Mouse (Mus musculus) liver, embryonic 16.5 days (tissue): ENCODE data around the gene Tgif2. TPM values are rescaled to one million over a fixed set of nuclear protein-coding genes. Genes with fewer than 3 reads are reported as not detected.
"Not testable (repeated sequence)": the region's sequence is repeated elsewhere in the genome, so short reads cannot be mapped to it uniquely, and the experiment has no call there.

Source experiments
- ATAC-seq: fragments of 200-750 bp; cut with Nextera tagmentation; 2 replicates; pipeline ENCODE4 v1.8.0; 2017; ENCODE audit warnings: low read depth, mild to moderate bottlenecking, moderate number of reproducible peaks, moderate library complexity
- H3K27ac ChIP-seq: fragments of 300-500 bp; sonication (generic); 2 replicates; pipeline ENCODE4 v1.5.1; 2014; ENCODE audit warnings: mild to moderate bottlenecking, low read length
- H3K27me3 ChIP-seq: fragments of 300-500 bp; sonication (generic); 2 replicates; pipeline ENCODE4 v1.6.1; 2014; ENCODE audit warnings: low read depth, low read length, mixed read lengths; ENCODE audit not compliant: control insufficient read depth, insufficient read depth
- H3K36me3 ChIP-seq: fragments of 300-500 bp; sonication (generic); 2 replicates; pipeline ENCODE4 v1.6.1; 2014; ENCODE audit warnings: mild to moderate bottlenecking; ENCODE audit not compliant: control insufficient read depth, insufficient read depth
- H3K4me1 ChIP-seq: fragments of 300-500 bp; sonication (generic); 2 replicates; pipeline ENCODE4 v1.6.1; 2014; ENCODE audit warnings: low read depth, low read length, mixed read lengths; ENCODE audit not compliant: control insufficient read depth
- H3K4me2 ChIP-seq: fragments of 300-500 bp; sonication (generic); 2 replicates; pipeline ENCODE4 v1.6.1; 2014; ENCODE audit warnings: low read depth, low read length, mixed read lengths
- H3K4me3 ChIP-seq: fragments of 300-500 bp; sonication (generic); 2 replicates; pipeline ENCODE4 v1.5.1; 2014; ENCODE audit warnings: low read depth, mild to moderate bottlenecking, low read length
- H3K9ac ChIP-seq: fragments of 300-500 bp; sonication (generic); 2 replicates; pipeline ENCODE4 v1.6.1; 2014; ENCODE audit warnings: low read depth, low read length
- H3K9me3 ChIP-seq: fragments of 300-500 bp; sonication (generic); replicated peaks from 2 replicates; pipeline ENCODE4 v1.6.1; 2016; ENCODE audit warnings: low read length; ENCODE audit not compliant: control insufficient read depth
- WGBS: fragments of 180-500 bp; shearing (Covaris S2); extraction: QIAGEN DNeasy Blood & Tissue Kit; methylation state at CpG from one replicate; pipeline ENCODE4 v1.1.7; 2014; ENCODE audit not compliant: insufficient replicate concordance; 5-methylcytosine and 5-hydroxymethylcytosine counted together
- polyA plus RNA-seq: library from polyadenylated mRNA; unstranded; fragments of >200 nt; fragmentation: Nextera tagmentation; extraction: Ambion mirVana; gene quantifications from 2 replicates; pipeline ENCODE4 v1.2.1, GENCODE M21; 2015

Gene Tgif2
- polyA plus RNA-seq = 5.1 and 5.4 TPM in 2 replicates

DNA sequence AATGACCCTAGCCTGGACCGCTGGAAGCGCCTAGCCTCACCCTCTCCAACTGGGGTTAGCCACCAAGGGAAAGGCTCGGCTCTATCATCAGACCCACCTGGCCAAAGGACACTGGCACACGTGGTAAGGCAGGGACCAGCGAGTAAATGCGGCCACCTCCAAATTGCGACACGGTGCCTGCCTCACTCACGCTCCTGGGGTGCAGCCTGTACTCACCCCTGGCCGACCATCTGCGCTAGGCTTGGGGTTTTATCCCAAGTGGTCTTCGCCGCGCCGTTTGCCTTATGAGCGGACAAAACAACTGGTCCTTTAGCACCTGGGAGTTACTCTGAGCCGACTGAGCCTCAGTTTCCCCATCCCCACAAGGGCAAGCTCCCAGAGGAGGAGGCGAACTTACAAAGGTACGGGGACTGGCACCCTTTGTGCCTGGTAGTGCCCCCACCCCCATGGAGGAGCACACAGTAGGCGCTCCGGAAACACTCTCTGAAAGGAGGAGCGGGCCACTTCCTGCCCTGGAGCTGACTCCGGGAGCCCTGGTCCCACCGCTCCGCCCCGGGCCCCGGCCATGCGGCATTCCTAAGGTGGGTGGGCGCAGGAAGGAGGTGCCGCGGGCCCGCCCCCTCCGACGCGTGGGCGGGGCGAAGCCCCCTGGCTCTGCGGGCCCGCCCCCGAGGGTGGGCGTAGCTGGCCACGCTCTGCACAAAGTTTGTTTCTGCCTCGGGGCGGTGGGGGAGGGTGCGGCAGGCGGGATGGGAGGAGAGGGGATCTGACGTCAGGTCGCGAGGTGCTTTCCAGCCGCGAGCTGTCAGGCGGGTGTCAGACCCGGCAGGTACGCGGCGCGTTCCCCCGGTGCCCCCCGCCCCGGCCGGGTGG, at the start of gene Tgif2:
Gene Tgif2, plus strand, starts transcription at position 689 of the 873 bp plus-strand sequence.
- peak within 1 kb of the TSS; percentile 70 for H3K9ac ChIP-seq
- peak within 1 kb of the TSS; percentile 67 for H3K27ac ChIP-seq
- WGBS = 3% methylated on average over 61 of the region's 61 CpGs
- H3K27me3 ChIP-seq = no peaks in the 10 kb centered on the region
- no peaks in the 10 kb centered on the region for H3K9me3 ChIP-seq
- H3K36me3 ChIP-seq = no peaks in the 10 kb centered on the region
- peak within 1 kb of the TSS; percentile 92 for H3K4me2 ChIP-seq
- ATAC-seq = peak; percentile 80
- peaks cover 33% of the 10 kb centered on the region for H3K4me1 ChIP-seq
- peak within 1 kb of the TSS; percentile 71 for H3K4me3 ChIP-seq

DNA sequence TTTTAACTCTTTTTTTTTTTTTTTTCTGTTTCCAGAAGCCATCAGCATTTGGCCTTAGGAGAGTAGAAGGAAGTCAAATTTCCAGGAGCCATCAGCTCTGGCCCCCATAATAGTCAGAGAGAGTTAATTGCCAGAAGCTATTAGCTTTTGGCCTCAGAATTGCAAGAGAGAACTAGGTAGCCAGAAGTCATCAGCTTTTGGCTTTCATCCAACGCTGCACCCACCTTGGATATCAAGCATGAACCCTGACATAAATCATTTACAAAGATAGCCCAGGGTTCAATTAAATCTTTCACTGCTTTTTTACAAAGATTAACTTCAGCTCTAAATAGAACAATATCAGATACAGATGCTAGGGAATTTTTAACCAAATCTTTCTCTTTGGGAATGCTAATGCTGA, 41.3 kb upstream of the Tgif2 start:
- H3K9me3 ChIP-seq = 0 out of 2 replicates have a peak, but pooled peaks cover 2% of the 10 kb centered on the region
- H3K36me3 ChIP-seq = no peaks in the 10 kb centered on the region
- H3K4me1 ChIP-seq = no peaks in the 10 kb centered on the region; the same call in 1 of the 2 replicates
- no peak overlapping the region for H3K27ac ChIP-seq
- no peak for ATAC-seq
- no peak overlapping the region for H3K4me3 ChIP-seq
- H3K4me2 ChIP-seq = no peak overlapping the region
- H3K9ac ChIP-seq = no peak overlapping the region
- WGBS = 62% methylated on average over 1 of the region's 1 CpGs
- H3K27me3 ChIP-seq = no peaks in the 10 kb centered on the region

DNA sequence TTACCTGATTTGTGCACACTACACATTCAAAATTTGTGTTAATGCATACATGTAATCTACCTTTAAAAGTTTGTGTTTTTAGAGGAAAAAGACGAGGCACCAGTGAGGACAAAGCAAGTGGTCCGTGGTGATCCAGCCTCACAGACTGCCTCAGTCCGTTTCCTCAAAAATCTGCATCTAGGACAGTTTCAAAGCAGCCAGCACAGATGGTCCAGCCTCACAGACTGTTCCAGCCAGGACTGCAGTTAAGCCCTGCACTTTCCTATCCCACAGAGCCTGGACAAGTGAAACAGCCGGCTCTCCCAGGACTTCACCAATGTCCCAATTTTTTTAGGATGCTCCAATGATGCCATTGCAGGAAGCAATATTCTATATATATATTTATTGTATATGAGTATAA, 38.8 kb upstream of the Tgif2 start:
- WGBS = 57% methylated on average over 4 of the region's 4 CpGs
- no peak for ATAC-seq
- H3K27me3 ChIP-seq = no peaks in the 10 kb centered on the region

DNA sequence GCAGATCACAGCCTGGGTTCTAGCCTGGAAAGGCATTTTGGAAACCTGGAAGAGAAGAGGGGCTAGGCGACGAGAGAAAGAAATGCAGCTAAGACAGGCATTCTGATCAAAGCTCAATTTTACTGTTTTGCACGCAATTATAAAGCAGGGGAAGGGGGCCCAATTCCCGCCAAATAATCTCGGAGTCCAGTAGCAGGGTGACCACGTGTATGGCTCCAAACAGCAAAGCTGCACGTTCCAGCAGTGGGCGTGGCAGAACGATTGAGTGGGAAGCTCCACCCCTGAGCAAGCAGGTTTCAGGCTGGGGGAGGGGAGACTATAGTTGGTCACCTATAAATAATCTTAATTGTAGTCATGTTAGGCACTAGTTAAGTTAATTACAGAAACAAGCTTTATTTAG, 37.7 kb upstream of the Tgif2 start:
- 29% methylated on average over 9 of the region's 9 CpGs for WGBS
- not testable (repeated sequence) for H3K27ac ChIP-seq, H3K9me3 ChIP-seq, H3K4me1 ChIP-seq, H3K4me2 ChIP-seq, ATAC-seq, H3K27me3 ChIP-seq, H3K4me3 ChIP-seq, H3K9ac ChIP-seq, H3K36me3 ChIP-seq

More for the DNA sequence above, 38.8 kb upstream of the Tgif2 start:
- no peak overlapping the region for H3K27ac ChIP-seq
- no peak overlapping the region for H3K4me2 ChIP-seq
- H3K9ac ChIP-seq = no peak overlapping the region
- no peak overlapping the region for H3K4me3 ChIP-seq
- H3K36me3 ChIP-seq = no peaks in the 10 kb centered on the region
- 0 out of 2 replicates have a peak, but pooled peaks cover 2% of the 10 kb centered on the region for H3K9me3 ChIP-seq
- no peaks in the 10 kb centered on the region; the same call in 1 of the 2 replicates for H3K4me1 ChIP-seq

DNA sequence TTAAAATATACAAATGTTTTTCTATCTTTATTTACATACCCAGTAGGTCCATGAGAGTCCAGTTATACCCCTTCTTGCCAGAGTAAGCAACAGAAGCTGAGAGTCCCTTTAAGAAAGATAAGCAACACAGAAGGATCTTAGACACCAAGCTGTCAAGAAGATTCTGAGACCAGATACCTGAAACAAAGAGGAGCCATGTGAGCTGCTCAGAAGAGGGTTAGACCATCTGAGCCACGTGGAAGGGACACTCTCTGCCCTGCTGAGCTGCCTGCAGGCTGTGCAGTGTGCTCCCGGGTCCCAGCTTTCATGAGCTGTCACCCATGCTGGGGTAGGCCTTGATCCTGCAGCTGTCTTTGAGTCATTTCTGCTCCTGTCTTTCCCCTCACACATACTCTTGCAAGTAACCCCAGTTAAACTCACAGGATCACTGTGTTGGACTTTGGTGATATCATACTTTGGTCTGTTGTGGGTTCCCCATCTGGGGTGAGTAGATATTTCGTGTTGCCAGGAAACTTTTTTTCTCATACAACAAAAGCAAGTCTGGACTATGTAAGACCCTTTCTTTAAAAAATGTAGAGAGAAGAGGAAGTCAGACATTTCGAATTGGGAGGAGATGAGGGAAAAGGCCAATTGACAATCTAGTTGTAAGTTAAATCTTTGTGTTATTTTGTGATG, 36.0 kb upstream of the Tgif2 start:
- no peak overlapping the region for H3K27ac ChIP-seq
- H3K9me3 ChIP-seq = no peaks in the 10 kb centered on the region
- 19% methylated on average over 4 of the region's 4 CpGs for WGBS
- H3K4me2 ChIP-seq = no peak overlapping the region
- no peaks in the 10 kb centered on the region for H3K36me3 ChIP-seq
- H3K4me3 ChIP-seq = no peak overlapping the region
- H3K9ac ChIP-seq = no peak overlapping the region
- H3K4me1 ChIP-seq = no peaks in the 10 kb centered on the region; the same call in 1 of the 2 replicates
- no peaks in the 10 kb centered on the region for H3K27me3 ChIP-seq
- no peak for ATAC-seq

DNA sequence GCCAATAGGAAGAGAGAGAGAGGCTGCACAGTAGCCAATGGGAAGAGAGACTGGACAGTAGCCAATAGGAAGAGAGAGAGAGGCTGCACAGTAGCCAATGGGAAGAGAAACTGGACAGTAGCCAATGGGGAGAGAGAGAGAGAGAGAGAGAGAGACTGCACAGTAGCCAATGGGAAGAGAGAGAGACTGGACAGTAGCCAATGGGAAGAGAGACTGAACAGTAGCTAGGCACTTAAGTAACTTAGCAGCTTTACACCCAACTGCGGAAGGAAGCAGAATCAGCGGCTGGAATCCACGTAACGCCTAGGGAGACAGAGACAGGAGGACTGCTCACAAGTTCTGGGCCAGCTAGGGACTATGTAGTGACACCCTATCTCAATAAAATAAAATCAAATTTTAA, 35.2 kb upstream of the Tgif2 start:
- Histone ChIP-seq H3K27ac (no peak overlapping the region), H3K36me3 (no peaks in the 10 kb centered on the region), H3K9me3 (no peaks in the 10 kb centered on the region), H3K4me1 (no peaks in the 10 kb centered on the region; the same call in 1 of the 2 replicates), H3K4me2 (no peak overlapping the region), H3K4me3 (no peak overlapping the region), H3K9ac (no peak overlapping the region), H3K27me3 (no peaks in the 10 kb centered on the region)
- 93% methylated on average over 4 of the region's 4 CpGs for WGBS
- no peak for ATAC-seq

DNA sequence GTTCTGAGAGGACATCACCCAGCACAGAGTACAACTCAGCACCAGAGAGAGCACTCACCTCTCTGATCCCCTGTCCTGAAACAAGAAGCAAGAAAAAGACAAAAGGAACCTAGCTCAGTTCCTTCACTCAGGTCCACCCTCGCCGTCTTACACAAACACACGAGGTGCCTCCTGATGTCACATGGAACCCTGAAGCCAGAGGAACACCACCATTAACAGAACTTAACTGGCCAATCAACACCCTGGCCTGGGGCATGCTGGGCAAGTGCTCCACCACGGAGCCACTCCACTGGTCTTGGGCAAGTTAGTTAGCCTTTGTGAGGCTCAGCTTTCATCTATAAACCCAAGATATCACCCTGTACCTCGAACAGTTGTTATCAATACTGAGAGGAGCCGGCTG, 32.9 kb upstream of the Tgif2 start:
- WGBS = 56% methylated on average over 6 of the region's 6 CpGs
- Histone ChIP-seq H3K4me3 (no peak overlapping the region), H3K9me3 (no peaks in the 10 kb centered on the region), H3K36me3 (no peaks in the 10 kb centered on the region), H3K27ac (no peak overlapping the region), H3K4me2 (no peak overlapping the region), H3K9ac (no peak overlapping the region), H3K4me1 (no peaks in the 10 kb centered on the region; the same call in 1 of the 2 replicates), H3K27me3 (no peaks in the 10 kb centered on the region)
- no peak for ATAC-seq

DNA sequence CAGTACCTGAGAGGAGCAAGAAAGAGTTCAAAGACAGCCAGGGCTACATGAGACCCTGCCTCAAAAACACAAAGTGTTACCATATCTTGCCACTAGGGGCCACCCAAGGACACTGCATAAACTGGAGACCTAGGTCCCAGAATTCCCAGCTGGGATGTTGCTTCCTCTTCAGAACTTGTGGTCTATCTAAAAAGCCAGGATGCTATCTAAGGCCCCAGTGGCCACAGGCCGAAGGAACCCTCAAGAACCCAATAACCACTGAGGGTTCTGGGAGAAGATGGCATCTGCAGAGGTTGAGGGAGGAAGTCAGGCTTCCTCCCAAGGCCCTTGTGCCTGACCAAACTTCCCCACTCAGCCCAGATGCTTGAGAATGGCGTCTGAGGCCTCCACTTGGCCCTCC, 30.2 kb upstream of the Tgif2 start:
- 6% methylated on average over 2 of the region's 2 CpGs for WGBS

DNA sequence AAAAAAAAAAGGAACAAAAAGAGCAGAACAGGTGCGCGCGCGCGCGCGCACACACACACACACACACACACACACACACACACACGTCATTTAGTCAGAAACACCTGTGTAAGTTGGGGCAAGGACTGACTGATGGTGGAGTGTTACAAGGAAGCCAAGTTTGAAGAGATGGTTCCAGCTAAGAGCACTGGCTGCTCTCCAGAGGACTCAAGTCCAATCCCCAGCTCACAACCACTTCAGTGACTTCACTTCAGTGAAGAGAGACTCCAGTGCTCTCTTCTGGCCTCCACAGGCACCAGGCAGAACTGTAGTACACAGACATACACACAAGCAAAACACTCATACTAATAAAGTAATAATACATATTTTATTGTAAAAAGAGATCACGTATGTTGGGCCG, 29.1 kb upstream of the Tgif2 start:
- Histone ChIP-seq H3K36me3 (no peaks in the 10 kb centered on the region), H3K27me3 (no peaks in the 10 kb centered on the region), H3K4me1 (no peaks in the 10 kb centered on the region), H3K27ac (no peak overlapping the region), H3K4me2 (no peak overlapping the region), H3K9me3 (no peaks in the 10 kb centered on the region), H3K9ac (no peak overlapping the region), H3K4me3 (no peak overlapping the region)
- ATAC-seq = no peak
- 91% methylated on average over 10 of the region's 10 CpGs for whole genome bisulfite sequencing

More for the DNA sequence above, 30.2 kb upstream of the Tgif2 start:
- no peaks in the 10 kb centered on the region for H3K4me1 ChIP-seq
- no peaks in the 10 kb centered on the region for H3K27me3 ChIP-seq
- no peaks in the 10 kb centered on the region for H3K36me3 ChIP-seq
- no peak overlapping the region for H3K27ac ChIP-seq
- no peaks in the 10 kb centered on the region for H3K9me3 ChIP-seq
- no peak for ATAC-seq
- no peak overlapping the region for H3K4me3 ChIP-seq
- no peak overlapping the region for H3K9ac ChIP-seq
- no peak overlapping the region for H3K4me2 ChIP-seq
